Mouse (Mus musculus) bone marrow, adult 2 months (tissue): ENCODE measurements around the gene 1700012B07Rik.

Experiments
- CTCF ChIP-seq: fragments of 200-500 bp; IDR thresholded peaks from 2 replicates; pipeline ENCODE4 v1.5.1; 2011; ENCODE audit warnings: low read length, control low read depth; ENCODE audit not compliant: control insufficient read depth, insufficient read depth
- POLR2A ChIP-seq: fragments of 200-500 bp; IDR thresholded peaks from 2 replicates; pipeline ENCODE4 v1.6.1; 2011; ENCODE audit warnings: low read depth, mild to moderate bottlenecking, control low read depth, low read length, borderline replicate concordance; ENCODE audit not compliant: control insufficient read depth

- TF ChIP-seq CTCF, result no peak
- no peak for TF ChIP-seq POLR2A
Observed at GRCm38 (mm10) chr11:109797531-109797930, 30.3 kb downstream of the 1700012B07Rik start.
